Mouse (Mus musculus) fat pad, adult 2 months (tissue): ENCODE measurements at regions not wholly inside any gene's neighbourhood (a gene's known extent, or its start where the extent isn't known, plus 50 kb on each side); places are given as distances from the start of the nearest gene placed in this dataset.

ENCODE experiments used
- DNase-seq: peaks from one replicate; pipeline ENCODE4 v3.0.0-alpha.2; 2011; ENCODE audit warnings: low read depth, low spot score; ENCODE audit errors: extremely low read depth

DNA sequence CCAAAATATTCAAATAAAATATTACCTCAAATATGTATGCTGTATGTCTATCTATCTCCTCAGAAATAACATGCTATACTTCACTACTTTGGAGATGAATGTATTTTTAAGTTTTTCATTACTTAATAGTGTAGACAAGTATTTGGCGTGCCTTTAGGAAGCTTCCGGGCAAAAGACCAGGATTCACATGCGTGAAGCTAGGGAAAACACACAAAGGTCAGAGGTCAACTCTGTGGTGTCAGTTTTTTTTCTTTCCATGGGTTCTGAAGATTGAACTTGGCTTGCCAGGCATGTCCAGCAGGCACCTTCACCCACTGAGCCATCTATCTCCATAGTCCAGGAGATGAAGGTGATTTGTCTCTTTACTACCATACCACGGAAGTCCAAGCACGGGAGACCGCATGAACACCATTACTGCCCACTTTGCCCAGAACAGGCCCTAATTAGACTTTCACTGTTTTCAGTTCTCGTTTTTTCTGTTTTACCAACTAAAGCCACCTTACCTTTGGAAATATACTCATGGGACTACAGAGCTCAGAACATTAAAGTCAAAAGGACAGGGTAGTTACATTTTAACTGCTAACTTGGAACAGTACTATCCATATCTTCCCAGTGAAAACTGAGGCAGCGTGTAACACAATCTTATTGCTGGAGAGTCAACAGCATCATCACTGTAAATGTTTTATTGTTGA, 76.9 kb upstream of the Ak4 start:
- DNase-seq: no peak

DNA sequence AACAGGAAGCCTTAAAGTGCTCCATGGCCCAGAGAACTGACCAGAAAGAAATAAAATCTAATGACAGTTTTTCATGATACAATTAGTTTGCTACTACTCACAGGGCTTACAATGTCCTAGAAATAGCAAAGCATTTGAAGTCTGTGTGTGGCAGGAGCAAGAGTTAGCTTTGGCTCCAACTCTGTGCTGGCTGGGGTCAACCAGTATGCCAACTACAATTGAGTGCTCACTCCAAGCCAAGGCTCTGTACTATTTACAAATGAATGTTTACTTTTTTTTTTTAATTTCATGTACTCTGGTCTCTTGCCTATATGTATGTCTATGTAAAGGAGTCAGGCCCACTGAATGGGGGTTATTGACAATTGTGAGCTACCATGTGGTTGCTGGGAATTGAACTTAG, 75.7 kb upstream of the Jak1 start:
- no peak for DNase-seq

DNA sequence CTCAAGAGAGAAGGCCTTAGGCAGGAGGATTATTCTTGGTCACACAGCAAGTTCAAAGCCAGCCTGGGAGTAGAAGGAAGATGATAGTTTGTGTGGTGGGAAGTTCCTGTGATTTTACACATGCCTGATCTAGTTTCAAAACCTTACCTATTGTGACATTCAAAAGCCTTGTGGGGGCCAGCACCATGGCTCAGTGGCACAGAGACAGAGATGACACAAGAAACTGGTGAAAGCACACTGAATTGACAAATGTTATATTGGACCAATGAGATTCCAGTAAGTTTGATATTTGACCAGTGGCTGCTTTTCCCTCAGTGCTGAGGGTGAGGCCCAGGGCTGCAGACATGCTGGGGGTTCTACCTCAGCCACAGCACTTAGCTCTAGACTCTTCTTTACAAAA, 73.1 kb upstream of the Jak1 start:
- DNase-seq: no peak

DNA sequence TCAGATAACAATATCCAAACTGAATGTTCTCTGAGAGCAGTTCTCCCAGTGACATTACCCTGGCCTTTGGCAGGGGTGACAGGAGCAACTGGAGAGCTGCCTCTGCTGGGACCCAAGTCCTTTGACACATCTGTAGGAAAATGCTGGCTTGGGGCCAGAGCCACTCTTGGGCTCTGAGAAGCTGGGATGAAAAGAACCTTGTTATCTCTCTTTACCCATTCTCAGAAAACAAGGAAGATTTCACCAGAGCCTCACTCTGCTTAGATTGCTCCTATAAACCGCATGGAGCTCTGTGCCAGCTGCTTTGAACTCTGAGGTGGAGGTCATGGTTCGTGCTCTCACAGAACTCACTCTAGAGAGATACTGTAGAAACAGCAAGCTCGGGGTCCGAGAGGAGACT, 71.7 kb upstream of the Jak1 start:
- no peak for DNase-seq

DNA sequence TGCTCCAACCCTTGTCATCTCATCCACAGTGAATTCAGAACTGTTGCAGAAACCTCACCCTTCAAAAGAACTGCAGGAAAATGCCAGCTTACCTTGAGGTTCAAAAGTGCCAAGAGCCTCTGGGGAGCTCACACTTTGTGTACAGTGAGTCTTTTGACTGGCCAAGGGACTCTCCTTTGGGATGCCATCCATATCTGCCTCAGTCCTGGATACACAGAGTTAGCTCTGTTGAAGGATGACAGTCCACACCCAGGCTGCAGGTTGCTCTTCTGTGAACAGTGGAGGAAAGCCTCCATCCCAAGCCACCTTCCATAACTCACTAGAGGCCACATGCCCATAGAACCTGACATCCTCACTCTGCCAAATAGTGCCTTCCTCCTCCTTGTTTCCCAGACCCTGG, 71.3 kb upstream of the Jak1 start:
- no peak for DNase-seq

DNA sequence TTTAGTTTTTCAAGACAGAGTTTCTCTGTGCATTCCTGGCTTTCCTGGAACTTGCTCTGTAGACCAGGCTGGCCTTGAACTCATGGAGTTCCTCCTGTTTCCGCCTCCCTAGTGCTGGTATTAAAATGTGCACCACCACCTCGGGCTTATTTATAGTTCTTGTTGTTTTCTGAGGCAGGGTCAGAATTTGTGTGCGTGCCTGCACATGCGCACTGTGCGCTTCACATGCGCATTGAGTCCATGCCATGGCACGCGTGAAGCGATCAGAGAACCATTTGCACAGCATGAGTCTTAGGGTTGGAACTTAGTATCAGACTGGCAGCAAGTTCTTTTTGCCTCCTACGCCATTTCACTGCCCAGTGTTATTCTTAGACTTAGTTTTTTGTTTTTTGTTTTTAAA, 68.8 kb upstream of the Jak1 start:
- DNase-seq: no peak

DNA sequence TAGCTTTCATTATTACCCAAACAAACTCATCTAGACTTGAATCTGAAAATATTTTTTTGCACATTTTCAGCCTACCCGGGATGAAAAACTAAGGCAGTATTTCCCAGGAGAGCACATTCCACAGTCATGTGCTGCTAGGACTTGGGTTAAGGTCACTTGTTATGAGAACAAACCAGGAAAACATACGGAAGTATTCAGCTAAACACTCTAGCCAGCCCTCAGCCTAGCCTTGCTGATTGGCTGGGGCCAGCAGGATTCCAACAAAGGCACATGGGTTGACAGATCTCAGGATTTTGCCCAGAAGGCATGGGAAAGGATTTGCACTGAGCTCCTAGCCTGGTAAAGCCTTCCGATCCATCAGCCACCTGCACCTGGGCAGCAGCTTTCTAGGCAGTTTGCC, 68.0 kb upstream of the Jak1 start:
- DNase-seq: no peak

DNA sequence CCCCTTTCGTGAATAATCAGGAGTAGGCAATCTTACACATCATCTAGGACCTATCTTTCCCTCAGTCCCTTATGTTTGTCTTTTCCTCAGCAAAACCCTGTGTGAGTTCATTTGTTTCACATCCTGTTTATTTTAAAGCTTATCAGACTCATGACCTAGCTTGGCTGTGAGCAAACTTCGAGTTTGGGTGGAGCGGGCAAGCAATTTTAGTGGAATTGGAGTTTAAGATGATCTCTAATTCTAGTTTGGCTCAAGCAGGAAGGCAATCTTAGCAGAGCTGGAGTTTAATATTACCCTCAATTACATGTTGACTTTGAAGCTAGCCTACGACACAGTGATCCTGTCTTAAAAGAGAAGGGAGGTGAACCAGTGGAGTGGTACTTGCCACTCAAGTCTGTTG, 66.1 kb upstream of the Jak1 start:
- no peak for DNase-seq

DNA sequence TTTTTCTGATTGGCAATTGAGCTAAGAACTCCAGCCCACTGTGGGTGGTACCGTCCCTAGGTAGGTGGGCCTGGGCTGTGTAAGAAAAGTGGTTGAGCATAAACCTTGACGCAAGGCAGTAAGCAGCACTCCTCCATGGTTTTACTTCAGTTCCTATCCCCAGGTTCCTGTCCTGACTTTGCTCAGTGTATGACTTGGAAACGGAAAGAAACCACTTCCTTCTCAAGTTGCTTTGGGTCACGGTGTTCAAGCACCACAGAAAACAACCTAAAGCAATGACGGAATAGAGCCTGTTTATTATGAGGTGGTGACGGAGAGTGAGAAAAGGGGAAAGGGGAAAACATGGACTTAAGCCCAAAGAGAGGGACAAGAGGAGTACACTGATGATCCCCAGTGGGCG, 64.0 kb upstream of the Jak1 start:
- DNase-seq: no peak

DNA sequence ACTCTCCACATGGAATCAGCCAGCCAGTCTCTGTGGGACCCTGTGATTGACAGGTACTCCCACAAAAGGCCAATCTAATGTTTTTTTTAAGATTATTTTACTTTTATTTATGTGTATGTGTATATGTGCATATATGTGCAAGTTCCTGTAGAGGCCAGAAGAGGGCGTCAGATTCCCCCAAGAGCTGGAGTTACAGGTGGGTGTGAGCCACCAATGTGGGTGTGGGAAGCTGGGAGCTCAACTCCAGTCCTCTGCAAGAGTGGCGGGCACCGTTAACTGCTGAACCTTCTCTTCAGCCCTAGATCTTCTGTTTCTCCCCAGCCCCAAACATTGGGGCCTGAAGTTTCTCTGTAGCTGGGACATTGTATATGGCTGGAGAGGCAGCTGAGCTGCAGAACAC, 61.0 kb upstream of the Jak1 start:
- no peak for DNase-seq

DNA sequence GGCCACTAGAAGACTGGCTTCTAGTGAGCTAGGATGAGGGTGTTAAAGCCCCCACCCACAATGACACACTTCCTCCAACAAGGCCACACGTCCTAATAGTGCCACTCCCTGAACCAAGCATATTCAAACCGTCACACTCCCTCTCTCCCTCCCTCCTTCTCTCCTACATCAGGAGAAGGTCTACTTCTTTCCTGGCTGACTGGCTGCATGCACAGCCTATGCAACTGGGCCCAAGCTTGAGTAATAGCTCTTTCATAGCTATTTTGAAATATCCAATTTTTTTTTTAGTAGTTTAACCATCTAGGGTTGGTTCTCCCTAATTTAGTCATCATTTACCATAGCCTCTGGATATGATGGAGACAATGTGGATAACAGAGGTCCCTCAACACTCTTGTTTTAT, 56.6 kb upstream of the Jak1 start:
- DNase-seq: no peak

DNA sequence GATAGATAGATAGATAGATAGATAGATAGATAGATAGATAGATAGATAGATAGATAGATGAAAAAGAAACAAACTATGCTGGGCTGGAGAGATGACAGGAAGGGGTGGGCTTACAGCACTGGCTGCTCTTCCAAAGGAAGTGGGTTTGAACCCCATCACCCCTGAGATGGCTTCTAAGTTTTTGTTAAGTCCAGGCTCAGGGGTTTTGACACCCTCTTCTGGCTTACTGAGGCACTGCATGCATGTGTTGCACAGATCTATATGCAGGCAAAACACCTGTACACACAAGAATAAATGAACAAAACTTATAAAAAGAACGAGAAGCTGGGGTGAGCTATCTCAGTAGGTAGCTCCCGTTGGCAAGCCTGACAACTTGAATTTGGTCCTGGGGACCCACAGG, 55.5 kb upstream of the Jak1 start:
- DNase-seq: no peak

DNA sequence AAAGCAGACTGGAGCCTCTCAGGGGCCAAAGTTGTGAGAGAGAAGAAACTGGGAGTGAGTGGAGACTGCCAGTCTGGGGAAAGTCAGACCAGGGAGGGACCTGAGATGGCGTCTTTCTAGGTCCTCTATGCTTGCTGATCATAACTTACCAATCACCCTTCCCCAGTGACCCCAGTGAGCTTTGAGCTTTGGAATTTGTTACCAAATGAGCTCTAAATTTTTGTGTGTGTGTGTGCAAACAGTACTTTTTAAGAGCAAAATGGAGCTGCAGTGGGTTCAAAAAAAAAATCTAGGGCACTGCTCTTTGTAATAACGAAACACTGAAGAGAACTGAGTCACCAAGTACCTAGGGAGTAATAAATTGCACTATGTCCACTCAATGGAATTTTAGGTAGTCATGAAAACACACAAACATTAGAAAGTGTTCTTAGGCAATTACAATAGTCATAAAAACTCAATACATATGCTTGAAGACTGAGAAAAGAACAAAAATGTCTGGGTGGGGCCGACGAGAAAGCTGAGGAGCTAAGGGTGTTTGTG, 54.7 kb upstream of the Jak1 start:
- DNase-seq: no peak

DNA sequence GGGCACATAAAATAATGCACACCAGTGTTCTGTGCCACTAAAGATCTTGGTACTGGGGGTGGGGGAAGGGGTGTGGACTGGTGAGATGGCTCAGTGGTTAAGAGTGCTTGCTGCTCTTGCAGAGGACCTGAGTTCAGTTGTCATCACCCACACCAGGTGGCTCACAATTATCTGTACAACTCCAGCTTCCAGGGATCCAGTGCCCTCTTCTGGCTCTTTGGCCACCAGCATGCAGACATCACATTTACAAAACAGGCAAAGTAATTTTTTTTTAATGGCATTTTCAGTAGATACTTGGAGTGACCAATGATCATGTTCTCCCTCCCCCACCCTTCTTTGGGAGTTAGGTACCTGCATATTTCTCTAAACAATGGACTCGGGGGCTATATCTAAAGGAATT, 53.8 kb upstream of the Jak1 start:
- DNase-seq: no peak

DNA sequence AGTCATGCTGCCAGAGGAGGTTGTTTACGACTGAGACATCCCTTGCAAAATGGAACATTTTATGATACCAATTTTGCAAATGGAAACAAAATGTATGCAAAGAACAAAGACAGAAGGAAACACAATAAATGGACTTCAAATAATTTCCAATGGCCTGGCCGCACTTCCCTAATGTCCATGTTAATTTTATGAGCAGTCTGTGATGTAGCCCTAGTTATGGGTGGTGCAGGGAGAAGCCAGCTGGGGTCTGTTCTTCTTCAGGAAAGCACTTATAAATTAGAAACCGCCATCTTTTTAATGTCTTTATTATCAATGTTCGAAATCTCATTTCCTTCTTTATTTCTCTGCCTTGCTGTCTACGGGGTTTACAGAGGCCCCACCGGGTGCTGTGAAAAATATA, 51.0 kb upstream of the Jak1 start:
- no peak for DNase-seq
